Mouse (Mus musculus) myocyte (in vitro differentiated cells): ENCODE results near the gene Tex14.

Source experiments
- CEBPB ChIP-seq: IDR thresholded peaks from 2 replicates; pipeline ENCODE4 v1.6.1; 2011; ENCODE audit warnings: mild to moderate bottlenecking, moderate library complexity; ENCODE audit not compliant: poor library complexity, insufficient read depth, severe bottlenecking
- MYOD1 ChIP-seq, 3 experiments: IDR thresholded peaks; one replicate each; pipeline ENCODE4 v1.6.1; 2011; ENCODE audit warnings: control low read depth in 2 of 3, low read depth in 2 of 3, mild to moderate bottlenecking in 2 of 3, moderate library complexity in 1 of 3; ENCODE audit not compliant: insufficient read length in 2 of 3, control insufficient read depth in 1 of 3
- POLR2A ChIP-seq: IDR thresholded peaks from one replicate; pipeline ENCODE4 v1.6.1; 2011; ENCODE audit warnings: low read depth, mild to moderate bottlenecking, control low read depth, moderate library complexity; ENCODE audit not compliant: insufficient read length
- POLR2AphosphoS2 ChIP-seq: IDR thresholded peaks from one replicate; pipeline ENCODE4 v1.6.1; 2011; ENCODE audit warnings: low read depth, control low read depth; ENCODE audit not compliant: insufficient read length
- REST ChIP-seq: IDR thresholded peaks from one replicate; pipeline ENCODE4 v1.6.1; 2011; ENCODE audit warnings: mild to moderate bottlenecking, control low read depth, moderate library complexity; ENCODE audit not compliant: insufficient read depth, insufficient read length
- TCF12 ChIP-seq: IDR thresholded peaks from one replicate; pipeline ENCODE4 v1.6.1; 2011; ENCODE audit warnings: mild to moderate bottlenecking, control low read depth; ENCODE audit not compliant: poor library complexity, insufficient read depth, severe bottlenecking
- TCF3 ChIP-seq: IDR thresholded peaks from one replicate; pipeline ENCODE4 v1.6.1; 2011; ENCODE audit warnings: low read depth, control low read depth; ENCODE audit not compliant: insufficient read length
- USF1 ChIP-seq: IDR thresholded peaks from one replicate; pipeline ENCODE4 v1.6.1; 2011; ENCODE audit warnings: low read depth, mild to moderate bottlenecking, control low read depth, moderate library complexity

DNA sequence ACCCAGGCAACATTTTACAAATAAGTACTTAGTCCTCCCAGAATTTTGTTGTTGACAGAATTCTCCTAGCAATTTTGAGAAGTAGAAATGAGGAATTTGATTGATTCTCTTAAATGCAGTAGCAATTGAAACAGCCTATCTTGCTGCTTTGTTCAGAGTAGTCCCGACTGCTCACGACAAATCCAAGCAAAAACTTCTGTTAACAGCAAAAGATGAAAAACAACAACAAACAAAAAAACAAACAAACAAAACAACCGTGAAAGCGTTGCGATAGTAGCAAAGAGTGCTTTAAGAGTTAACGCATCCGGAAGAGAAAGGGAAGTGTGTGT is 21.2 kb downstream of the Tex14 start:
- no peak for TF ChIP-seq TCF12
- TF ChIP-seq POLR2A, result no peak
- TF ChIP-seq TCF3, result no peak
- TF ChIP-seq USF1, result no peak
- TF ChIP-seq POLR2AphosphoS2, result no peak
- TF ChIP-seq CEBPB, result no peak
- TF ChIP-seq REST, result no peak
- no peak for TF ChIP-seq MYOD1 (IDR thresholded peaks at IDR 0.05; ENCODE audit: control insufficient read depth in 1 of 3, insufficient read length in 2 of 3, low read depth in 2 of 3)
